Mouse (Mus musculus): ENCODE data around the gene Aldh2. TPM values are rescaled to one million over a fixed set of nuclear protein-coding genes. Genes with fewer than 3 reads are reported as not detected.

The Aldh2 gene
- polyA plus RNA-seq, 1 experiment from 2014 or later, result 121 TPM

DNA sequence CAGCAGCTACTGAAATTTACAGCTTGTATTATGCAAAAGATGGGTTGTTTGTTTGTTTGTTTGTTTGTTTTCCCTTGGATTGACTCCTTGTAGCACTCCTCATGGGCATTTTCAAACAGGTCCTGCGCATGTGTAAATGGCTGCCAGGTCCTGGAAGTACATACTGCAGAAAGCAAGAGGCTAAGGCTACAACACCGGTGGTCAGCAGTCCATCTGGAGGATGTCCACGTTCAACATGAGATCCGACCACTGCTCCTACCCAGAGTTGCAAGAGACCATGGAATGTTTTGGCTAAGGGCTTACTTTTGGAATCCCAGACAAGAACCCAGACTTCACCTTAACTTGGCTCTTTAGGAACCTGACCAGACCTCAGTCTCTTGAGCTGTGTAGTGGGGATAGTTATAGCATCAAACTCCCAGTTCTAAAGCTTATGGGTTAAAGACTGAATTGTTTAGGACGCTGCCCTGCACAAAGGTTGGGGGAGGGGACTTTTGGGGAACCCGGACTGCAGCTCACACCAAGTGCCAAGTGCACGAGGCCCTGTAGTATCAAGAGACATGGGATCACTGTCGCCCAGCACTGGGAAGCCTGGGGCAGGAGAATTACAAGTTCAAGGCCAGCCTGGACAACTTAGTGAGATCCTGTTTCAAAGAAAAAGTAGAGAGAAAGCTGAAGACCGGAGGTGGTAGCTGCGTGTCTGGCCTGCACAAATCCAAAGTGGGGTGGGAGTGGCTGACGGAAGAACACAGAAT lies 1.4 kb downstream of the Aldh2 start:
- Histone ChIP-seq H3K4me1 (peaks cover 30% of the 10 kb centered on the region), H3K4me3 (peak overlapping the region; percentile 77), H3K27ac (no peak overlapping the region), H3K27me3 (replicated peaks) (no peaks in the 10 kb centered on the region), H3K9ac (no peak overlapping the region), H3K36me3 (replicated peaks) (no peaks in the 10 kb centered on the region), H3K4me2 (peak overlapping the region; percentile 98), H3K9me3 (no peaks in the 10 kb centered on the region)
- WGBS, result 65% methylated on average over 11 of the region's 11 CpGs
- ATAC-seq (replicated peaks), result no peak

DNA sequence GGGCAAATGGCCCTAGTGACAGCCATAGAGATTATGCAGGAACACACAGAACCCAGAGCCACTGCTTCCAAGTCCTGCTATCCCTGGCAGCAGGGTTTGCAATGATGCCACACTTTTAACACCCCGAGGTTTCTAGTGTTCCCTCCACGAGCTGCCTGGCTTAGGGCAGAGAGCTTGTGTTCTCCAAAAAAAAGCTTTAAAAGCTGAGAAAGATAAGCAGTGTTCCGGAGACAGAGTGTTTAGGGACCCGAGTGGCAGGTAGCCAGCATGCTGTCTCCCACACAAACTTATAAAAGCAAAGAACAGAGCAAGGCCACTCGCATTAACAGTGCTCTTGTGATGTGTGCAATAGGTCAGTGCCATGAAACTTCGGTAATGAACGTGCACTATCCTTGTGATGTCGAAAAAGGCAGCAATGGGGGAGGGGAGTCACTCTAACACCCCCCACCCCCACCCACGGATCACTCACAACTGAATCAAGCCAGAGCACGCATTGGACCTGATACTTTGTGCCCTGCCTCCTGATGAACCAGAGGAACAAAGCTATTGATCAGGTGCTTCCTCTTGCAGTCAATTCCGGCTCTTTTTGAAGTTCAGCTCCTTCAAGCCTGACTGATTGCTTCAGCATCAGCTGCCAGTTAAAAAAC lies 2.1 kb downstream of the Aldh2 start:
- peaks cover 30% of the 10 kb centered on the region for H3K4me1 ChIP-seq
- no peak overlapping the region for H3K9ac ChIP-seq
- no peak overlapping the region for H3K27ac ChIP-seq
- H3K27me3 ChIP-seq (replicated peaks), result no peaks in the 10 kb centered on the region
- no peaks in the 10 kb centered on the region for H3K9me3 ChIP-seq
- no peaks in the 10 kb centered on the region for H3K36me3 ChIP-seq (replicated peaks)
- no peak for ATAC-seq (replicated peaks)
- no peak overlapping the region for H3K4me3 ChIP-seq
- H3K4me2 ChIP-seq, result peak overlapping the region; percentile 98
- WGBS, result 75% methylated on average over 11 of the region's 11 CpGs

DNA sequence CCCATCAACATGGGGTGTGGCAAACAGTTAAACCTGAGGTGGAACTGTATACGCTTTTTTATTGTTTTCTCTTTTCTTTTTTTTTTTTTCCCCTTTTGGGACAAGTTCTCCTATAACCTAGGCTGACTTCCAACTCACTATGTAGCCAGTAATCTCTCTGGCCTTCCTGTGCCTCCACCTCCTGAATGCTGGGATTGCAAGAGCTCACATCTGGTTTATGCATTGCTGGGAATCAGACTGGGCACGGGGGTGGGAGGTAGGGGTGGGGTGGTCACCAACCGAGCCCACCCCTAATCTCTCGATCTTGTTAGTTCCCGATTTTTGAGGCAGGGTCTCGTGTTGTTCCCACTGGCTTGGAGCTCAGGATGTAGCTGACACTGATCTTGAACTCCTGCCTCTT lies 3.7 kb downstream of the Aldh2 start:
- no peak overlapping the region for H3K27ac ChIP-seq
- H3K4me2 ChIP-seq, result no peak overlapping the region
- no peaks in the 10 kb centered on the region for H3K9me3 ChIP-seq
- H3K36me3 ChIP-seq (replicated peaks), result no peaks in the 10 kb centered on the region
- no peak overlapping the region for H3K4me3 ChIP-seq
- H3K27me3 ChIP-seq (replicated peaks), result no peaks in the 10 kb centered on the region
- whole genome bisulfite sequencing, result 90% methylated on average over 6 of the region's 6 CpGs
- H3K4me1 ChIP-seq, result peaks cover 30% of the 10 kb centered on the region
- H3K9ac ChIP-seq, result no peak overlapping the region
- no peak for ATAC-seq (replicated peaks)

DNA sequence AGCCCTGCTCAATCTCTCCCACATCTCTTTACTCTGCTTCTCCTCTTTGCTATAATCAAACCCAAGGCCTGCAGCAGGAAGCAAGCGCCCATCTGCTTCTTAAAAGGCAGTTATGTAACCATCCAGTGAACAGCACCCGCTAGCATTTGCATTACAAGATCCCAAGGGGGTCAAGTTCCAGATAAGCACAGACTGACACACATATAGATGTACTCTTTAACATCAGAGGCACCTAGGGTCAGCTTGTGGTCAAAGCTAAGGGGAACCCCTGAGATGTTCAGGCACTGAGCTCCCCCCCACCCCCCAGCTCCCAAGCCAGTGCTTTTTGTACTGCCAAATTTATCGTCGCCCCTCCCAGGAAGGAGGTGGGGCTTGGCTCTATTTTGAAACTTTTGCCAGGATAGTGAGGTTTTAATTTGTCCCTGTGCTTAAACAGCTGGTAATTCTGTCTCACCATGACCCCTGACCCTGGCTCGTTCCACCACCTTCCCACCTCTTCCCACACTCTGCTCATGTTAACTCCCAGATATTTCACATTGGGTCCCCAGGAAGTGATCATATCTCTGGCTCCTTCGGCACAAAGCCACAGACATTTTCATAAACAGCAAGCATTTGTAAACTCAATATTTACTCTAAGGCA lies 7.1 kb downstream of the Aldh2 start:
- no peak for ATAC-seq (replicated peaks)
- H3K9me3 ChIP-seq, result no peaks in the 10 kb centered on the region
- no peak overlapping the region for H3K4me2 ChIP-seq
- 76% methylated on average over 6 of the region's 6 CpGs for whole genome bisulfite sequencing
- H3K4me1 ChIP-seq, result no peaks in the 10 kb centered on the region
- no peak overlapping the region for H3K9ac ChIP-seq
- no peak overlapping the region for H3K27ac ChIP-seq
- H3K36me3 ChIP-seq (replicated peaks), result no peaks in the 10 kb centered on the region
- H3K27me3 ChIP-seq (replicated peaks), result no peaks in the 10 kb centered on the region
- no peak overlapping the region for H3K4me3 ChIP-seq

DNA sequence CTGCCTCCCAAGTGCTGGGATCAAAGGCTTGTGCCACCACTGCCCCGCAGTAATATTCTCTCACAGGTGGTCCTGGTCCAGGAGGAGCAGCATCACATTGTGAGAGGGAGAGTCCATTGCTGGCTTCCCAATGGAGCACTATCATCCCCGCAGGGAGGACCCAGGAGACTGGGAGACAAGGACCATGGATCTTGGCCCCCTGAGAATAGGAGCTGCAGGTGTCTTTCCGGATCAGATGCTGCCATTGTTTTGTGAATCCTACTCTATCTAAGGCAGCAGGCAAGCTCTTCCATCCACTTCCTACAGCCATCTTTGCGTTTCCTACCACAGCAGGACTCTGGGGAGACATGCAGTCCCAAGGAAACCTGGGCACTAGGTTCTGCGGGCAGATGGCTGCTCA lies 7.9 kb downstream of the Aldh2 start:
- Histone ChIP-seq H3K4me2 (no peak overlapping the region), H3K27me3 (replicated peaks) (no peaks in the 10 kb centered on the region), H3K36me3 (replicated peaks) (no peaks in the 10 kb centered on the region), H3K4me3 (no peak overlapping the region), H3K9me3 (no peaks in the 10 kb centered on the region), H3K9ac (no peak overlapping the region), H3K27ac (no peak overlapping the region), H3K4me1 (no peaks in the 10 kb centered on the region)
- ATAC-seq (replicated peaks), result no peak
- 88% methylated on average over 5 of the region's 5 CpGs for WGBS

DNA sequence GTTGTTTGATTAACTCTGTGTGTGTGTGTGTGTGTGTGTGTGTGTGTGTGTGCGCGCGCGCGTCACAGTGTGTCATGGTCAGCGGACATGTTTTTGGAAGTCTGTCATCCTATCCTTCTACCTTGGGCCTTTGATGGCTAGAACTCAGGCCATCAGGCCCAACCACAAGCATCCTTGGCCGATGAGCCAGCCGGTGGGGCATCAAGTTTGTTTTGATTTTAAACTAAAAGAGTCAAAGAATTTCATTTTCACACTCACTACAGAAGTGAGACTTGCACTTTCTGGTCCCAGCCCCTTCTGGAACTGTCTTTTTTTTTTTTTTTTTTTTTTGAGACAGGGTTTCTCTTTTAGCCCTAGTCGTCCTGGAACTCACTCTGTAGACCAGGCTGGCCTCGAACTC lies 8.6 kb downstream of the Aldh2 start:
- no peak for ATAC-seq (replicated peaks)
- 95% methylated on average over 10 of the region's 10 CpGs for WGBS
- no peak overlapping the region for H3K4me2 ChIP-seq

DNA sequence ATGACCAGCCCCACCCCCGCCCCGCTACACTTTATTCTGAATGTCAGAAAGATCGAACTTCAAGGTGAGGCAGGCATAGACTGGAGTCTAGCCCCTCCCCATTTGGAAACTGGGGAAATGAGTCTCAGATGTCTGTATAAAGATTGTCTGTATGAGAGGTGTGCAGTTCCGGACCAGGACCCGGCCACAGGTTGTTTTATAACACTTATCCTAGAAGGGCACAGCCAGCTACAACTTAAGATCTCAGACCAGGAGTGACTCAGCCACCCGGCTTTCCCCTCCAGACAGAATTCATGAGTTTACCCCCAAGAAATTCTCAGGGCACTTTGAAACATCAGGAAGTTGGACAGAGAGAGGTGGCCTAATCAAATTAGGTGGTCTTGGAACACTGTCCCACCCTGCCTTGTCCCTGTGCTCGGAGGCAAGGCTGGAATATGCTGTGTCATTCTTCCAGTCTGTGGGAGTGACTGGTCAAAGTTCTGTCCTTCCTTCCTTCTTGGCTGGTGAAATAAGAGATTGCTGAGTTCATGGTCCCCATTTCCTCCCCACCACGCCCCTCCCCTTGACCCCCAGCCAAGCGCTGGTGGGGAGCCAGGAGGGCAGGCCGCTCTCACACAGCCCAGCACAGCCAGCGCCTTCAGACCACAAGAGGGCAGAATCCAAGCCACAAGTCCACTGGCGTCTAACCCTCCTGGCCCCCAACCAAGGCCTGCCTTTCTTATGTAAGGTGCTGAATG lies 9.7 kb downstream of the Aldh2 start:
- 58% methylated on average over 12 of the region's 12 CpGs for WGBS
- no peak overlapping the region for H3K4me2 ChIP-seq
- no peak overlapping the region for H3K4me3 ChIP-seq
- H3K4me1 ChIP-seq, result no peaks in the 10 kb centered on the region
- no peak overlapping the region for H3K27ac ChIP-seq
- H3K9me3 ChIP-seq, result no peaks in the 10 kb centered on the region
- H3K9ac ChIP-seq, result no peak overlapping the region
- peaks cover 12% of the 10 kb centered on the region; the same call in 1 of the 2 replicates for H3K36me3 ChIP-seq (replicated peaks)
- H3K27me3 ChIP-seq (replicated peaks), result no peaks in the 10 kb centered on the region
- ATAC-seq (replicated peaks), result no peak

More for the DNA sequence above, 8.6 kb downstream of the Aldh2 start:
- H3K27ac ChIP-seq, result no peak overlapping the region
- H3K9me3 ChIP-seq, result no peaks in the 10 kb centered on the region
- no peak overlapping the region for H3K9ac ChIP-seq
- no peak overlapping the region for H3K4me3 ChIP-seq
- H3K36me3 ChIP-seq (replicated peaks), result peaks cover 2% of the 10 kb centered on the region; the same call in 1 of the 2 replicates
- no peaks in the 10 kb centered on the region for H3K27me3 ChIP-seq (replicated peaks)
- no peaks in the 10 kb centered on the region for H3K4me1 ChIP-seq

DNA sequence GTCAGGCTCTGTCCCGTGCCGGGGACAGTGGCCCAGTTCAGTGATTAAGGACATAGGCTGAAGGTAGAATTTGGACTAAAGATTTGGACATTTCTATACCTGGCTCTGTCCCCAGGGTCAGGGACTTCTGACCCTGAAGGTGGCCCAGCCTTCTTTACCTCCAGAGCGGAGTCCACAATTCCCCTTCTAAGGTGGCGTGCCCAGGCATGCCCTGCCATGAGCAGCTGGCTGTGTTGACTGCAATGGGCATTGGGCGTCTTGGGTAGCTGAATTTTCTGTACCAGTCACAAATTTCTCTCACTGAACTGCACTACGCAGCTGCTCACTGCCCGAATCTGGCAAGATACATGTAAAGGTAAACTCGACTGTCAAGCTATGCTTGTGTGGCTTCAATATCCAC lies 11.7 kb downstream of the Aldh2 start:
- Histone ChIP-seq H3K4me3 (no peak overlapping the region), H3K9me3 (no peaks in the 10 kb centered on the region), H3K9ac (no peak overlapping the region), H3K27me3 (replicated peaks) (no peaks in the 10 kb centered on the region), H3K36me3 (replicated peaks) (peaks cover 12% of the 10 kb centered on the region; the same call in 1 of the 2 replicates), H3K4me2 (no peak overlapping the region), H3K4me1 (no peaks in the 10 kb centered on the region), H3K27ac (no peak overlapping the region)
- 94% methylated on average over 8 of the region's 8 CpGs for WGBS
- ATAC-seq (replicated peaks), result no peak

DNA sequence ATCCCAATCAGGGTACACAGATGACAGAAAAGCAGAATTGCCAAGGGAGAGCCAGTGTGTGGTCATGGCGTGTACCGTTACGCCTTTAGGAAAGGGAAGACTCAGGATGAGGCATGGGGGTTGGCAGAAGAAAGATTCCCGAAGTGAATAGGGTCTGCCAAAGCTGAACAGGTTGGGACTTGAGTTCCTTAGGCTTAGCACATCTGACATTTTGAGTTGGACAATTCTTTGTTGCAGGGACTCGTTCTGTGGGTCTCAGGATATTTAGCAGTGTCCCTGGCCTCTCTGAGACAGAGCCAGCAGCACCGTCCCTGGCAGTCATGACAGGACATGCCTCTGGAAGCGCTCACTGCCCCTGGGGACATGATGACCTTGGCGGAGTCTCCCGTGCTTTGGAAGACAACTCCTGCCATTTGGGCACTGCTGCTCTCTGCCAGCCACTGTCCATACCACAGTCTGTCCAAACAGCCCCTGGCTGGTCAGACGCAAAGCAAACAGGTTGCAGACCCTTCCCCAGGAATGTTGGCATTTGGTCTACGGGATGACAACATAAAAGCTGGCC lies 16.6 kb downstream of the Aldh2 start:
- no peaks in the 10 kb centered on the region for H3K4me1 ChIP-seq
- no peak overlapping the region for H3K4me2 ChIP-seq
- H3K27ac ChIP-seq, result no peak overlapping the region
- no peaks in the 10 kb centered on the region for H3K27me3 ChIP-seq (replicated peaks)
- no peak overlapping the region for H3K4me3 ChIP-seq
- peaks cover 16% of the 10 kb centered on the region; the same call in 1 of the 2 replicates for H3K36me3 ChIP-seq (replicated peaks)
- 88% methylated on average over 11 of the region's 11 CpGs for WGBS
- ATAC-seq (replicated peaks), result no peak
- no peak overlapping the region for H3K9ac ChIP-seq
- no peaks in the 10 kb centered on the region for H3K9me3 ChIP-seq

DNA sequence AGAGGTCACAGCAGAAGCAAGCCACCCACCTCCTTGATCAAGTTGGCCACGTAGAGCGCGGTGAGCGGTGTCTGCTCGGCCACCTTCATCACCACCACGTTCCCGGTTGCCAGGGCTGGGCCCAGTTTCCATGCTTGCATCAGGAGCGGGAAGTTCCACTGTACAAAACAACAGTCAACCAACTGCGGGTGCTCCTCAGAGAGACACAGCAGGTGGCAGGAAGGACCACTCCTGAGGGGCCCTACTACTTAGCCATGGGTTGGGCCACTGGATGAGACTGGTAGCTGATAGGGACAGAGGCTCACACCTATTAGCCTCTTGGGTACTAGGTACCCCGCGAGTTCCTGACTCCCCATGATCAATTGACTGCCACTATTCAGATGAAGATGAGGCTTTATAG lies 17.8 kb downstream of the Aldh2 start:
- Histone ChIP-seq H3K4me1 (no peaks in the 10 kb centered on the region), H3K36me3 (replicated peaks) (peaks cover 16% of the 10 kb centered on the region; the same call in 1 of the 2 replicates), H3K4me2 (no peak overlapping the region), H3K9ac (no peak overlapping the region), H3K27ac (no peak overlapping the region), H3K4me3 (no peak overlapping the region), H3K9me3 (no peaks in the 10 kb centered on the region), H3K27me3 (replicated peaks) (no peaks in the 10 kb centered on the region)
- WGBS, result 92% methylated on average over 11 of the region's 11 CpGs
- ATAC-seq (replicated peaks), result no peak

DNA sequence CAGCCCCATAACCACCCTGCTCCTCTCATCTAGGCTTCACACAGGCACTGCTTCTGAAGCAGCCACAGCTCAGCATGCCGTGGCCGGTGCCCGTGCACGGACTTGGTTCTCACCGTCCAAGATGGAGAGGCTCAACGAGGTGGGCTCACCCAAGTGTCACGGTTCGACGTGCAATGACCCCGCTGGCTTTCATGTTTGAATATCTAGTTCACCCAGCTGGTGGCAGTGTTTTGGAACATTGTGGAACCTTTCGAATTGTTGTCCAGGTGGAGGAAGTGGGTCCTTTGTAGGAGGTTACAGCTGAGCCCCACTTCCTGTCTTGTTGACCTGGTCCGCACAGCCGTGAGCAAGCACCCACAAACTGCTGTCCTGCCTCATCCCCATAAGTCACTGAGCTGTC lies 19.5 kb downstream of the Aldh2 start:
- Histone ChIP-seq H3K4me2 (no peak overlapping the region), H3K27me3 (replicated peaks) (no peaks in the 10 kb centered on the region), H3K4me3 (no peak overlapping the region), H3K9me3 (no peaks in the 10 kb centered on the region), H3K27ac (no peak overlapping the region), H3K9ac (no peak overlapping the region), H3K4me1 (no peaks in the 10 kb centered on the region), H3K36me3 (replicated peaks) (peaks cover 6% of the 10 kb centered on the region; the same call in 1 of the 2 replicates)
- 88% methylated on average over 13 of the region's 13 CpGs for WGBS
- ATAC-seq (replicated peaks), result no peak

DNA sequence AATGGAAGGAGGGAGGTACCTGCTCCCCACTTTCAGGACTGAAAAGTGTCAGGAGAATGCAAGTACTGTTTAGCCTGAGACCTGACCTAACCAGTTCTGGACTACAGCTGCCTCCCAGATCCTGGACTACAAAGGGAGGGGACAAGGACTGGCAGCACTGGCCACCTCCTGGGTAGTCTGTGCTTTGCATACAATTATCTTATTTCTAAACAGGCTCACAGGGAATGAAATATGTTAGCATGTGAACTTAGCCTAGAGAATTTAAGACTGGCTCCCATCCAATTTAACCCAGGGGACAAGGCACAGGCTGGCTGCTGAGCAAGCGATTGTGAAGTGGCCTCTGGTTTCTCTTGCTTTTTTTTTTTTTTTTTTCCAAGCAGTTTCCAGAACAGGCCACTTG lies 22.8 kb downstream of the Aldh2 start:
- WGBS, result 73% methylated on average over 1 of the region's 1 CpGs
- H3K9ac ChIP-seq, result no peak overlapping the region
- H3K4me1 ChIP-seq, result no peaks in the 10 kb centered on the region
- H3K36me3 ChIP-seq (replicated peaks), result peaks cover 4% of the 10 kb centered on the region; the same call in 1 of the 2 replicates
- H3K27me3 ChIP-seq (replicated peaks), result no peaks in the 10 kb centered on the region
- no peaks in the 10 kb centered on the region for H3K9me3 ChIP-seq
- no peak overlapping the region for H3K4me3 ChIP-seq
- H3K4me2 ChIP-seq, result no peak overlapping the region
- ATAC-seq (replicated peaks), result no peak
- H3K27ac ChIP-seq, result no peak overlapping the region

All from midbrain, embryonic 15.5 days (tissue).